Mouse (Mus musculus): Measurements from ENCODE around the gene Cdk14. TPM values are rescaled to one million over a fixed set of nuclear protein-coding genes. Genes with fewer than 3 reads are reported as not detected.

Cdk14 gene
- total RNA-seq, 2 experiments from 2014 or later, result 209 to 215 TPM

DNA sequence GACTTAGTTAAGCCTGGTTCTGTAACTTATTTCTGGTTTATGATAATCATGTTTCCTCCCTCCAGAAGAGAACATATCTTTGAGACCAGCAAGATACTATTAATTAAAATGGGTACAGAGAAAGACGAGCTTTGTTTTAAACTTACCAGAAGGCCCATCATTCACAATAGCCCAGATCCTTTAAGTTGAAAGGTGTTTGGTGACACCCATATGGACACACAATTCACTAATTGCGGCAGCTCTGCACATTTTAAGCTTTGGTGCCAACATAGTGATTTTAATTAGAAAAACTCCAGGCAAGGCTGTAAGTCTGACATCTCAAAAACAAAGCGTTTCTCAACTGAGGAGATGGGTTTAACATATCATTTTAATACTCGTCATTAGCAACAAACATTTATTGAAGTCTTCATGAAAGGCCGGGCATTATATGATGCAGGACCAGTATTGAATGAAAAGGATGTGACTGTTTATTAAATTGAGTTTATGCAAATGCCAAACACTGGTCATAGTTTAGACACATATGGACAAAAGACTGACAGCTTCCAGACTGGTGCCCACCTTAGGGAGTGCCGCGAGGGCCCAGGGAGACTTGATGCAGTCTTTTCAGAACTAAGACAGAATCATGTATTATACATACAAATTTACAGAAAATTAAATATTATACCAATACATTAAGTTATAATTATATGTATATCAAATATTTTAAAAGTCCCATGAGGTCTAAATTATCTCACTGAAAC, 605.5 kb downstream of the Cdk14 start:
- DNase-seq (ENCODE audit: low spot score in 2 of 2), result no peak

DNA sequence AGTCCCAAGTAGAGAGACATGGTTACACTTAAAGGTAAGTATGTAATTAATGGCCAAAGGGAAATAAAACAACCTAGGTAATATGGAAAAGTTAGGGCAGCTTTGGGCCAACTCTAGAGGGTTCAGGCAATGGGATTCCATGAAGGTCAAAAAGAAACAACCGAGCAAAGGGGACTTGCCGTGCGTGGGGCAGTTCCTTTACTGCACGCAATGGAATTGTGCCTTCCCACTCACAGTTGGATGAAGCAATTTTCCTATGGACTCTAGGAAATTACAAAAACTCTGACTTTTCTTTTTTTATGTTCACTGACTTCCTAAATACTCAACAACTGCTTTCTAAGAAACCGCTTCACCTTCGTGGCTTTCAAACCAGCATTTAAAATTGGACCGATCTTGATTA, 606.8 kb downstream of the Cdk14 start:
- no peak for DNase-seq (ENCODE audit: low spot score in 2 of 2)

DNA sequence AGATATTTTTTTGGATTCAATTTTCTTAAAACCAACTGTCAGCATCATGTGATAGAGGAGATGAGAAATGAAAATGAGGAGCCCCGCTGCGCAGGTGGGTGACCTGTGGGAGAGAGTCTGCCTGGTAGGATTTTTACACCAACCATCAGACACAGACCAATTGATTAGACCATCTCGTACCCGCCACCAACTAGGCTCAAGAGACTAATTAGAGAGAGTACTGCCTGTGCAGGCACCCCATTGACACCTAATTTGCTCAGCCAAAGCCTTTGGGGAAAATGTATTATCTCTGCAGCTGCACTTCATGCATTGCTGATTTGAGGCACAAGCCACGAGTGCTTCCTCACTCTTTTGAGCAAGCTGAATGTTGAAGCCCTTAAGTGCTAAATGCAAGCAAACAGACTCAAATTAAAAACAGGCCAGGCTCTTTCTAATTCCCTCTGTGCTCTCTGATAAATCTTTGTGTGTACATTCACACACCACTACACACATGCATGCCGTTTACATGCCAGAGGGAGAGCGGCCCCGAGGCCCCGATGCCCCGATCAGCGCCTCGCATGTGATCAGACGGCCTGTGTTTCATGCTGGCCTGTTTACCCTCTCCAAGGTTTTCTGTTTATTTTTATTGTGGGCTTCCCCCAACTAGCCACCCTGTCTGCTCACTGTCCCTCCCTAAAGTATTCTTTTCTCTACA, 607.9 kb downstream of the Cdk14 start:
- no peak for DNase-seq (ENCODE audit: low spot score in 2 of 2)

DNA sequence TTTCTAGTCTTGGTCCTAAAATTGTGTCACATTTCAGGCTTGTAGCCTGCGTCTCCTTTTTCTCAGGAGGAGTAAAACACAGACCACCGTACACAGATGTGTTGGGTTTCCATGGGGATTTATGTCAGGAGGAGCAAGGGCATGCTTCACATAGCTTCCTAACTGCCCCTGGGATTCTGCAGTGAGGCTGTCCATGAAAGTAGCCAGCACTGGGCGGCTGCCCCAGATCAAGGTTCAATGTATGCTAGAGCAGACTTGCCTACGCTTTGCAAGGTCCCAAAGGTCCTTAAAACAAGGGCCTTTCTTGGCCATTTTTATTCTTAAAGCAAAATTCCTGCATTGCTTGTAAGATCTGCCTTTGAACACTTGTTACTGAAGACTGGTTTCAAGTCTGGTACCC, 614.9 kb downstream of the Cdk14 start:
- DNase-seq (ENCODE audit: low spot score in 2 of 2), result no peak

DNA sequence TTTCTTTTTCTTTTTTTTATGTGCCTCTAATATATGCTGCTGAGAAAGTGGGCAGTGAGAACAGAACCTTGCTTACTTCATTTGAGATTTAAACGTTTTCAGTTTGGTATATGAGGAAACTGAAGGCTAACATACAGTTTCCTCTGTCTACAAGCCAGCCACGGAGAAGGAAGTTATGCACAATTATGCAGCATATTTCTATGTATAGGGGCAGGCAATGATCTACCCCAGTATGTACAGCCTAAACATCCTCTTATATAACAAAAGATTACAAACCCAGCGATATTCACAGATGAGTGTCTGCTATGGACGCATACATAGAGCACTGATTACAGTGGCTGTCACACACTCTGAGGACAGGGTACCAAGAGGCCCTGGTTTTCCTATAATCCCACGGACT, 616.4 kb downstream of the Cdk14 start:
- DNase-seq (ENCODE audit: low spot score in 2 of 2), result no peak

DNA sequence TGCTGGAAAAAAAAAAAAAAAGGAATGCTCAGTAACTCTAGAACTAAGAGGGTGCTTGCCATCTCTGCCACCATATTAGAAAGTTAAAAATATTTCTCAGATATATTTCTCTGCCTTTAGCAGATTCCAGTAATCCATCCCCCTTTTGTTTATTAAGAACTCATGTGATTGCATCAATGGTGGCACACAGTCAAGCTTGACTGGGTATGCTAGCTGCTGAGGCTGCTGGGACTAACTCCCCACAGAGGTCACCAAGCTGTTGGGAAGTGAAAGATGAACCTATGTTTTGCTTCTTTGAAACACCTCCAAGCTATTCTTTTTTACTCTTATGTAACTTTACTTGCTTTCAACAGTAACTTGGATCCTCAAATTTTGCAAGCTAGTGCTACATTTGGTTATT, 618.1 kb downstream of the Cdk14 start:
- DNase-seq (ENCODE audit: low spot score in 2 of 2), result no peak

DNA sequence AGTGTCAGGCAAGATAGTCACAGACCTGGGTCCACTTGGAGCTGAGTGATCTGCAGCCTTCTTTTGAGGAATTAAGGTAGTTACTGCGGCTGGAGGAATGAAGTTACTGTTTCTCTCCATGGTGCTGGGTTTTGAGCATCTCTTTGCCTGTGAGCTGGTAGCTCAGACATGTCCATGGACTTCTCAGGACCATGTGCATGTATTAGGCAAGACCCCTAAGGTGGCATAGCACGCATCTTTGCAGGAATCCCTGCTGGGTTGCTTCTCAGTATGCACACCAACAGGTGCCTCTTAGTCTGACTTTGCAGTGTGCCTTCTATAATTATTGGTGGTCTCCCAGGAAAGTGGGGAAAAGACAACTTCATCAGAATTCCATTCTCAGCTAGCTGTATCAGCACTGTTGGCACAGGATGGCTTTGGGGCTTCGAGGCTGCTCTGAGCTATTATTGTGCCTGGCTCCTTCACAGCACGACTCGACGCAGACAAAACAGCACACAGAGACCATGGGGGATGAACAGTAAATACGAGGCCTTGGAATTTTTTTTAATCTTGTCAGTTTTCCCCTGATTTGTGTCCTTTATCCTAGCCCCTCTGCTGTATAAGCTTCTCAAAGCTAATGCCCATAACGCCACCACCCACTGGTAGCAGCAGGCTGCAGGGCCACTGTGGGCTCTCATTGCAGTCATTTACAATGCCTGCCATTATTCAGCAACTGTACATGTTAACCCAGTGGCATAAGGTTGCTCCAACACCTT, 618.8 kb downstream of the Cdk14 start:
- DNase-seq (ENCODE audit: low spot score in 2 of 2), result no peak

DNA sequence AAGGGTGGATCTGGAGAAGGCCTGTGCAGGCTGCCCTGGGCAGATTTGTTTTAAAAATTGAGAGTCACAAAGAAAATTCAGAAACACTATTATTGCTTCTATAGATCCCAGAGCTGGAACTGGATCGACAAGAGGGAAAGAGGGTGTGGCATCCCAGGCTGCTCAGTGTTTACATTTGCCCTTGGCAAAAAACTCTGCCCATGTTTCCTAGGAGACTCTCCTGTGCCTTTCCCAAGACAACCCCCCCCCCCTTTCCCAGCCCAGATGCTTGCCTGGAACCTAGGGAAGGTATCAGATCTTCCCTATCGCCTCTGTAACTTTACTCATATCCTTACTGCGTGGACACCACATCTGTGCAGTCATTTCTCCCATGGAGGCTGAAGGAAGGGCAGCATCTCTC, 628.9 kb downstream of the Cdk14 start:
- DNase-seq (ENCODE audit: low spot score in 2 of 2), result no peak

DNA sequence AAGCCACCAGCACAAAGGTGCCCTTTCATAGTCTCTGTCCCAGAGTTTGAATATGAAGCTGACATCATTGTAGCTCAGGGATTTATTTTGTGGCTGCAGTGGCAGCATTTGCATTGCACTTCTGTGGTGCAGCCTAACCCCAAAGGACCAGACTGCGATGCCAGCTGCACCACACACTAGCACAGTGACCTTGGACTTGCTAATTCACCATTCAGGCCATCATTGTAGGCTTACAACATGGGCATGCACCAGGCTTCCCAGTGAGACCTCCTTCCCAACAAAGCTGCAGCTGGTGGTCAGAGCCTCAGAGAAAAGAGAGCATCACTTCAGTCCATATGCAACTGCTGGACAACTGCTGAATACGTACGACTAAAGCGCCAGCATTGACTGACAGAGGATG, 629.8 kb downstream of the Cdk14 start:
- no peak for DNase-seq (ENCODE audit: low spot score in 2 of 2)

DNA sequence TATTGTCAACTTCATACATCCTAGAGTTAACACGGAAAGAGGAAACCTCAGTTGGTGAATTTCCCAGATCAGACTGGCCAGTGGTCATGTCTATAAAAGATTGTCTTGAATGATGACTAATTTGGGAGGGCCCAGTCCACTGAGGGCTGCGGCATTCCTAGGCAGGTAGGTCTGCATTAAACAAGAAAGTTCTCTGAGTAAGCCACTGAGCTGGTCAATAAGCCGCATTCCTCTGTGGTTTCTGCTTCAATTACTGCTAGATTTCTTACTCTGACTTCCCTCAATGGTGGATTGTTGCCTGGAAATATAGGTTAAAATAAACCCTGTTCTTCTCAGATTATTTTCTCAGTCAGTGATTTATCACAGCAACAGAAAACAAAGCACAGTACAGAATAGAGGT, 631.6 kb downstream of the Cdk14 start:
- DNase-seq (ENCODE audit: low spot score in 2 of 2), result no peak

DNA sequence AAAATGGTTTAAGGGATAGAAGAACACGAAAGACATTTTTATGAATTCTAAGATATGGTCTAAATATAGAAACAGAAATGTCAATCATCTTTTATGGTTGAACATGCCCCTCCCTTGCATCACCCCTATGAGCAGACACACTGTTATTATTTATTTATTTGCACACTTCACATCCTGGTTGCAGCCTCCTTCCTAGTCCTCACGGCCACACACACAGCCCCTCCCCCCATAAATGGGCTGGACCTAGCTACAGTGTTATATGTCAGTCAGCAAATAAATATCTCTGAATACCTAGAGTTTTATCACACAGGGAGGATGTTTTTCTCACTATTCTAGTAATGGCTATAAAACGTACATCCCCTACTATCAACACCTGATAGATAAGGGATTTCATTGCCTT, 633.3 kb downstream of the Cdk14 start:
- DNase-seq (ENCODE audit: low spot score in 2 of 2), result no peak

DNA sequence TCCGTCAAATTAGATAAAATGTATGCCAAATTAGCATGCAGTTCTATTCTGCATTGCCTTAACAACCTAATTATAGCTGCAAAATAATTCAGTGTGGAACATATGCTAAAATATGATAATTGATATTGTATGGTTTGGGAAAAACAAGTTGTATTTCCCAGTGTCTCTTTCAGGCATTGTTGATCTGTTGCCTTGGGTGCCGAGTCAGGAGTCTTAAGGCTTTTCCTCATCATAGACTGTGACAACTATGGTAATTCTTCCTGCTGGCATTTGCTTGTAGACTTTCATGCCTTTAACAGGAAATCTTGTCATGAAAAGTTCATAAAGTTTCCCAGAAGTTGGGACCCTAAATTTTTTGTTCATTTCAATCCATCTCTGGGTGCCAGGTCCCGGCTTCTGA, 641.8 kb downstream of the Cdk14 start:
- no peak for DNase-seq (ENCODE audit: low spot score in 2 of 2)

DNA sequence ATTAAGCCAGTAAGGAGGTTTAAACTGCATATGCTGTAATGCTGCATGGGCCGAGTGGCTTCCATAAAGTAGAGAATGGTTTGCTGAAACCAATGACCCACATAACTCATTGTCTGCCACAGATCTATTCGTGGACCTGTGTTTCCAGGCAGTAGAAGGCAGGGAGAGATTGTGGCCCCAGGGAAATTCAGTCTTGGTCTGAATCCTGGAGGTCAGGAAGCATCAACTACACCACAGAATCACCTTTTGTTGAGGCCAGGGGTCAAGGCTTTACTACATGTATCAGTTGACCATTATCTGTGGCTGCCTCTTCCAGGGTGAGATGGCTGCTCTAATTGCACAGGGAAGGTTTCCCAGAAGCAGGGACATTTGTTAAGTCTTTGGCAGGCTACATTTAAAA, 643.6 kb downstream of the Cdk14 start:
- DNase-seq (ENCODE audit: low spot score in 2 of 2), result no peak

DNA sequence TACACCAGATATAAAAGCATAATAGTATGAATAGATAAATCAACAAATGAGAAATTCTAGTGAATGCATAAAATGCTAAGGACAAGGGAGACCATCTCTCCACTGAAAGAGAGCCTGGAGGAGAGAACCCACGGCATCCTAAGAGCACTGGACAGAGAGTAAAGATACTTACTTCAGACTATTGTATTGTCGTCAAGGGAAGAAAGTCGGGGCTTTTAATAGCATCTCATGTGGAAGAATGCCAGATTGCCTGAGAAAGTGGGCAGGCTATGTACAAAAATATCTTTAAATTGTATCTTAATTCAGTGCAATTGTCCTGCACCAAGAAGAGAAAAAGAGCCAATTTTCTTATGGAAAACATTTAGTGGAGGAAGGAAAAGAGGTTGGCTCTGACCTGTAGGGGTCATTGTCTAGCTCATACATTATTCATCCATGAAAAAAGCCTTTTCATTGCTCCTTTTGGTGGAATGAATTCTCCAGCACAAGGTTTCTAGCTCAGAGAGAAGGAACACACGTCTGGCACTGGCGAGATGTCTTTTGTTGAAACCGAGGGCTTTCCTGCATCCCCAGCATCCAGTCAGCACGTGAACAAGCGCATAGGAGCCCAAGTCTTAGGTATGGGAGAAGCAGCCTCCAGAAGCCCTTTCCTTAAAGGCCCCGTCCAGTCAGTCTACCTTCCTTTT, 646.9 kb downstream of the Cdk14 start:
- no peak for DNase-seq (ENCODE audit: low spot score in 2 of 2)

DNA sequence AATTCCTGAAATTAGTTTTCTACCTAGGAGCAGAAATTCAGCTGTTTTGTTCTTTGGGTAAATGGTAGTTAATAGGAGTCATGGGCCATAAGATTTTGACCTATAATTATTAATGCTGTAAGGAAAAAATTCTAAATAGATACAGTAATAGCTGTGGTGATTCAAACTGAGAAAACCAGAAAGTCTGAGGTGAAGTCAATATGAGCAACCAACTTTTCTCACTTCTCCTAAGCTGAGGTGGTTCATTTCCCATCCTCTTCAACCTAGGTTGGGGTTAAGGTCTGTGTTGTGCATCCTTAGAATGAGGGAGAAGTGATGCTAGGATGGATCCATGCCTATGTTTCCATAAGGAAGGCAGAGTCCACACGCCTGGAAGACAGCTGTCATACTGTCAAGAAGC, 649.5 kb downstream of the Cdk14 start:
- DNase-seq (ENCODE audit: low spot score in 2 of 2), result no peak

DNA sequence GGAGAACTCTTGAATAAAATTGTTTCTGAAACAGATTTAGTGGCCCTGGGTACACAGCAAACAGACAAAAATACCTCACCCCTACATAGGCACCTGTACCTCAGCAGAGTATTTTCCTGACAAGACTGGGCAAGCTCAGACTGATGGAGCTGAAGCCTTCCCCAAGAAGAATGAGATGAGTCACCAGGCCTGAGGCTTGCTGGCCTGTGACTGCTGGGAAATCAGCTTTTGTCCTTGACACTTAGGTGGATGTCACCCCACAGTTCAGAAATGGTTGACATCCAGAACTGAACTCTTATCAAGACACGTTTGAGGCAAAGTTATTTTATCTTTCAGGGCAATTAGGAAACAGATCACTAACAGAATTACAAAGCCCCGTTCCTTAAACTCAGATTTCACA, 652.2 kb downstream of the Cdk14 start:
- DNase-seq (ENCODE audit: low spot score in 2 of 2), result no peak

DNA sequence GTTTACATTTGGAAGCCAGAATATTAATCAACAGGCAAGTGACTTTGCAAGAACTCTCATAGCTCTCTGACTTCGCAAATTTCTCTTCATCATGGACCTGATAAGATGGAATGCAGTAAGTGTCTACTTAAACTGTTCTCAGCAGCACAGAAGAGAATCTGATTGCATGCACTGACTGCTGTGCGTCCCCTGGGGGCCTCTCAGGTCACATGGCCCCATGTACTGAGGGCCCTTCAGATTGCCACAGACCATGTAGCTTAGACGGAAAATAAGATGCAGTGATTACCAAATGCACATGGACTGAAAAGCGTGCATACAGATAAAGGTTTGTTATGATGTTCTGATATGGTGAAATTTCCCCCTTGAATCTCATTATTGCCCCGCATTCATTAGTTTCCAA, 653.4 kb downstream of the Cdk14 start:
- no peak for DNase-seq (ENCODE audit: low spot score in 2 of 2)

DNA sequence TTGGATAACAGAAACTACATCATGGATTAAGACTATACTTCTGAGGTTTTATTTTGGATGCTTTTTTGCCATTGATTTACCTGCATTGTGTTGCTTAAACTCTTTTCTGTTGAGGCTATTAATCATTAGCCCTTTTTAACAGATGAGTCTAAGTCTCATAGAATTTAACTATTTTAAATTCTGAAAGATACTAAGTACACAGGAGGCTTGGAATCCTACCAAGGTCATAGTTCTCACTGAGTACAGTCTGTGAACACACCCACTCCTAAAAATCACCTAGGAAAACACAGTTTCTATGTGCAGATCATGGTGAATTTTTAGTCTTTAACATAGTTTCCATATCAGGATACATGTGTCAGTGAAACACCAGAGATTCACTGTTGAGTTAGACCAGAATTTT, 658.2 kb downstream of the Cdk14 start:
- DNase-seq (ENCODE audit: low spot score in 2 of 2), result no peak

DNA sequence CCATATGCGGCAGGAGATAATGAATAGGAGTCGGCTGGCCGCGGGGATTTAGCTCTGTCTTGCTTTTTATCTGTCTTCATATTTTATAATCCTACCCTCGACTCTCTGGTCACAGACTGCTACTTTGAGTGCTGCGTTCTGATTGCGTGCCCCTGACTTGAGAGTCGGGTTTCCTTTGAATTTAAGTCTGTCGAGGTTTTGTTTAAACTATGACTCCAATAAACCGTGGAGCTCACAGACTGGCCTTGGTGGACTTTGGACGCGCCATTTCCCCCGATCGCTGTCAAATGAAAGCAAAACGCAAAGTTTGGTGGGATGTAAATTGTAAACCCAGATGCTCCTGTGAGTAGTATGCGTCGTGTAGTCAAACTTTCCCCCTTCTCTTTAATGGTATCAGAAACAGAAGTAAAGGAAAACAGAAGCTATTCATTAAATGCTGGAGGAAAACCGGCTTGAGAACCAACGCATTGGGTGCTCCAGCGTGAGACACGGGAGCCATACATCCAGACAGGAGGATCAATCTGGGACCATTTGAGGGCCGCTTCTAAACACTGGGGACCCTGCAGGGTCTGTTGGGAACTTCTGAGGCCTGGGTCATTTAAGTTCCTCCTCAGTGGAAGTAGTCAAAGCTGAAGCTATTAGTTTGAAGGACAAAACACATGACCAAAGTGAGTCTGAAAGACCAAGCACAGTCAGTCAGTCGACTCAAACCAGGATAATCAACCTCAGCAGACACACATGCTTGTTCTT, 661.6 kb downstream of the Cdk14 start:
- no peak for DNase-seq (ENCODE audit: low spot score in 2 of 2)

DNA sequence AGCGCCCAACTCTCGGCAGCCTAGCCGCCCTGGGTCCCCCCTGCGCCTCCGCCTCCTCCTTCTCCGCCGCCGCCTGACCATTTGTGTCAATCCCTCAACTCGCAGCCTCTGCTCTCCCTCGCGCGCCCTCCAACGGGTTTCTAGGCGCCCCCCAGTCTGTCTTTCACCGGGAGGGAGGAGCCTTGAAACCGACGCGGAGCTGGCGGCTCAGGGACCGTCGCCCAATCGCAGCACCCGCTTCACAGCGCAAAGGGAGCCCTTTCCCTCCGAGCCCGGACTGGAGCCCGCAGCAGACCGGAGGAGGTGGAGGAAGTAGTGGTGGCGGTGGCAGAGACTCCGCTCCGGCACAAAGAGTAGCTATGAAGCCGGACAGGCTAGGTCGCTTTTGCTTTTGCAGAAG, 662.2 kb downstream of the Cdk14 start, which contains the start of gene Fzd1:
TSS of gene Fzd1 (minus strand) at position 134 of the 400 bp plus-strand sequence.
- DNase-seq (ENCODE audit: low spot score in 2 of 2), result peak; percentile 77 to 89

All from left cerebral cortex, adult 18-20 months (tissue).